Mouse (Mus musculus) kidney, postnatal 0 days (tissue): ENCODE results near the gene Tmbim6. TPM values are rescaled to one million over a fixed set of nuclear protein-coding genes. Genes with fewer than 3 reads are reported as not detected.

Experiments
- ATAC-seq: fragments of 200-750 bp; cut with Nextera tagmentation; replicated peaks from 2 replicates; pipeline ENCODE4 v1.8.0; 2017; ENCODE audit warnings: low read depth, moderate number of reproducible peaks, moderate TSS enrichment, moderate library complexity; ENCODE audit not compliant: low FRiP score
- DNase-seq: peaks from one replicate; pipeline ENCODE4 v3.0.0-alpha.2; 2016; ENCODE audit warnings: low spot score
- H3K27ac ChIP-seq: fragments of 300-500 bp; sonication (generic); 2 replicates; pipeline ENCODE4 v1.5.1; 2014; ENCODE audit warnings: mild to moderate bottlenecking
- H3K27me3 ChIP-seq: fragments of 300-500 bp; sonication (generic); 2 replicates; pipeline ENCODE4 v1.6.1; 2014; ENCODE audit warnings: low read length, mixed read lengths; ENCODE audit not compliant: insufficient read depth
- H3K36me3 ChIP-seq: fragments of 300-500 bp; sonication (generic); 2 replicates; pipeline ENCODE4 v1.6.1; 2014; ENCODE audit warnings: low read length, mixed read lengths; ENCODE audit not compliant: insufficient read depth
- H3K4me1 ChIP-seq: fragments of 300-500 bp; sonication (generic); replicated peaks from 2 replicates; pipeline ENCODE4 v1.6.1; 2014; ENCODE audit warnings: antibody characterized with exemption, low read length, mixed read lengths; ENCODE audit not compliant: insufficient read depth
- H3K4me2 ChIP-seq: fragments of 300-500 bp; sonication (generic); 2 replicates; pipeline ENCODE4 v1.6.1; 2014; ENCODE audit warnings: mild to moderate bottlenecking, low read length, moderate library complexity, mixed read lengths
- H3K4me3 ChIP-seq: fragments of 300-500 bp; sonication (generic); replicated peaks from 2 replicates; pipeline ENCODE4 v1.5.1; 2014; ENCODE audit warnings: low read depth, low read length
- H3K9ac ChIP-seq: fragments of 300-500 bp; sonication (generic); 2 replicates; pipeline ENCODE4 v1.6.1; 2014; ENCODE audit warnings: low read depth, low read length
- H3K9me3 ChIP-seq: fragments of 300-500 bp; sonication (generic); replicated peaks from 2 replicates; pipeline ENCODE4 v1.6.1; 2016; ENCODE audit warnings: low read length, inconsistent platforms, mixed read lengths
- CTCF ChIP-seq: IDR thresholded peaks from 2 replicates; pipeline ENCODE4 v1.5.1; 2016; ENCODE audit warnings: antibody characterized with exemption, low read depth, mild to moderate bottlenecking, moderate library complexity
- WGBS: fragments of 180-500 bp; shearing (Covaris S2); extraction: QIAGEN DNeasy Blood & Tissue Kit; methylation state at CpG from one replicate; pipeline ENCODE4 v1.1.7; 2014; 5-methylcytosine and 5-hydroxymethylcytosine counted together
- polyA plus RNA-seq: library from polyadenylated mRNA; unstranded; fragments of >200 nt; fragmentation: Nextera tagmentation; extraction: Ambion mirVana; gene quantifications from 2 replicates; pipeline ENCODE4 v1.2.1, GENCODE M21; 2015

The Tmbim6 gene
- polyA plus RNA-seq, 1 experiment from 2014 or later = 774 TPM

GRCm38 (mm10) chr15:99449751-99450280 lies 57.1 kb downstream of the Tmbim6 start:
- Histone ChIP-seq H3K27me3 (no peaks in the 10 kb centered on the region), H3K27ac (peak overlapping the region; percentile 21; the same call in 1 of the 2 replicates), H3K4me3 (no peak overlapping the region), H3K36me3 (no peaks in the 10 kb centered on the region), H3K9me3 (no peaks in the 10 kb centered on the region), H3K4me2 (no peak overlapping the region), H3K9ac (no peak overlapping the region), H3K4me1 (peaks cover 13% of the 10 kb centered on the region)
- 53% methylated on average over 8 of the region's 8 CpGs for WGBS
- ATAC-seq (no peak), DNase-seq (no peak)
- no peak for TF ChIP-seq CTCF

- peaks cover 13% of the 10 kb centered on the region for H3K4me1 ChIP-seq
- no peak overlapping the region for H3K9ac ChIP-seq
- no peaks in the 10 kb centered on the region for H3K9me3 ChIP-seq
- no peak overlapping the region for H3K27ac ChIP-seq
- no peak overlapping the region for H3K4me2 ChIP-seq
- no peak for DNase-seq
- no peak for ATAC-seq
- TF ChIP-seq CTCF = no peak
- H3K27me3 ChIP-seq = no peaks in the 10 kb centered on the region
- H3K36me3 ChIP-seq = no peaks in the 10 kb centered on the region
- 81% methylated on average over 11 of the region's 11 CpGs for WGBS
- no peak overlapping the region for H3K4me3 ChIP-seq
Measured at GRCm38 (mm10) chr15:99453153-99453900, 60.6 kb downstream of the Tmbim6 start.

DNA sequence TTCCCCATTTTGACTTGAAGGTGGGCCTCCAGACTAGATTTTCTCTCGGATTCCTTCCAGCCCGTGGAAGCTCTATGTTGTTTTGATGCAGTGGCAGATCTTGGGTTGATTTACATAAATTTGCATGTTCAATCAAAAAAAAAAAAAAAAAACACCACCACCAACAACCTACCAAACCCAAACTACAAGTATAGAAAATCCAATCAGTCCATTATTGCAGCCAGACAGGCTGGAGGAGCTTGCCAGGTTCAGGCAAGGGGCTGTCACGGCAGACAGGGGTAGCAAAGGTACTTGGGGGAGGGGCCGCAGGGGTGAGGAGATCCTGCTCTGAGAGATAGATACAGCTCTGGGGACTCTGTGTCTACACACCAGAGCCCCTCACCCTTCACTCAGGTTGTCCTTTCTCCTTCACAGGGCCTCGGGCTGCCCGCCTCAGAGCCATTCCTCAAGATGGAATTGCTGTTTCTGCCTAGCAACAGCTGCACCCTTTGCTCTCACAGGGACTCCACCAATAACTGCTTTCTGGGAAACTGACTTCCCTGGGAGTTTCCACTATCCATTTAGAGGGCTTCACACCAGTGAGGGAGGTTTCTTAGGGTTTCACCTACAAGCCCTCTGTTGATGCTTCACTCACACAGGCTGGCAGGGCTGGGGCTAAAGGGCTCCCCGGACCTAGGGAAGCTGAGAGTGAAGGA lies 62.0 kb downstream of the Tmbim6 start:
- H3K9ac ChIP-seq = no peak overlapping the region
- peaks cover 3% of the 10 kb centered on the region; the same call in 1 of the 2 replicates for H3K4me1 ChIP-seq
- no peak for TF ChIP-seq CTCF
- DNase-seq (no peak), ATAC-seq (no peak)
- WGBS = 74% methylated on average over 7 of the region's 7 CpGs
- H3K36me3 ChIP-seq = no peaks in the 10 kb centered on the region
- no peak overlapping the region for H3K4me2 ChIP-seq
- H3K4me3 ChIP-seq = no peak overlapping the region
- no peaks in the 10 kb centered on the region for H3K27me3 ChIP-seq
- no peaks in the 10 kb centered on the region for H3K9me3 ChIP-seq
- H3K27ac ChIP-seq = no peak overlapping the region

GRCm38 (mm10) chr15:99455415-99455814 lies 62.7 kb downstream of the Tmbim6 start:
- ATAC-seq = no peak
- H3K4me2 ChIP-seq = no peak overlapping the region
- WGBS = 90% methylated on average over 3 of the region's 3 CpGs

DNA sequence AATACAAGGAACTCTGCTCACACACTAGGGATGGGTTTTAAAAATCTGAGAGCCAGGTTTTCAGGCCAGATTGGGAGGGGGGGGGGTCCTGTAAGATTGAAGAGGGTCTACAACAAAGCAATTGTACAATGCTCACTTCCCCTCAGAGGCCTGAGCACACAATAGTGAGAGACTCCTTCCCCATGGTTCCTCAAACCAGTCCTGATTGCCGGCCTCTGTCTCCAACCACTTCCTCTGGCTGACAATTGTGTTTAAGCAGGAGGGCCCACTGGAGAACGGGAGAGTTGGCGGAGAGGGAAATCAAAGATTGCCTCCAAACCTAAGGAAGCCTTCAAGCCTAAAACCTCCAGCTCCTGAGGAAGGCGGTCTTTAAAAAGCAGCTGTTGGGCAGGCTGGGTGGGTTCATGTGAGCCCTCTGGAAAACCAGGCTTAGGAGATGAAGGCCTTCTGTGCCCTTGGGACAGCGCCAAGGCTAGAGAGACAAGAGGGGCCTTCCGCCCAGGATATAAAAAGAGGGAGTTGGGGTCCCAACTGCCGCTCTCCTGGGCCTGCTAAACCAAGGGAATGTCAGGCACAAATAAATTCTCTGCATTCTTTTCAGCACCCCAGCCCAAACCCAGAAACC lies 63.8 kb downstream of the Tmbim6 start:
- no peaks in the 10 kb centered on the region for H3K27me3 ChIP-seq
- no peak for DNase-seq
- H3K4me2 ChIP-seq = peak overlapping the region; percentile 90
- H3K27ac ChIP-seq = peak overlapping the region; percentile 90
- WGBS = 18% methylated on average over 7 of the region's 7 CpGs
- TF ChIP-seq CTCF = no peak
- H3K4me3 ChIP-seq = peak overlapping the region; percentile 89
- H3K9me3 ChIP-seq = no peaks in the 10 kb centered on the region
- no peak for ATAC-seq
- H3K36me3 ChIP-seq = no peaks in the 10 kb centered on the region
- H3K9ac ChIP-seq = peak overlapping the region; percentile 81
- no peaks in the 10 kb centered on the region; the same call in 1 of the 2 replicates for H3K4me1 ChIP-seq

More at GRCm38 (mm10) chr15:99455415-99455814, 62.7 kb downstream of the Tmbim6 start:
- no peak overlapping the region for H3K4me3 ChIP-seq
- H3K27me3 ChIP-seq = no peaks in the 10 kb centered on the region
- no peaks in the 10 kb centered on the region for H3K36me3 ChIP-seq
- H3K4me1 ChIP-seq = no peaks in the 10 kb centered on the region; the same call in 1 of the 2 replicates
- DNase-seq = no peak
- H3K9me3 ChIP-seq = no peaks in the 10 kb centered on the region
- H3K27ac ChIP-seq = no peak overlapping the region
- H3K9ac ChIP-seq = no peak overlapping the region
- TF ChIP-seq CTCF = no peak
